Mouse (Mus musculus) embryo, embryonic 11 days (tissue): ENCODE results near the gene Nr1i3.

Experiments
- DNase-seq: peaks from one replicate; pipeline ENCODE4 v3.0.0-alpha.2; 2015

The Nr1i3 gene

GRCm38 (mm10) chr1:171256937-171257548 is 43.3 kb downstream of the Nr1i3 start:
- DNase-seq, result peak; percentile 87

GRCm38 (mm10) chr1:171257781-171258180 is 44.0 kb downstream of the Nr1i3 start:
- no peak for DNase-seq

- no peak for DNase-seq
These were observed 45.2 kb downstream of the Nr1i3 start for GRCm38 (mm10) chr1:171258921-171259320.

GRCm38 (mm10) chr1:171260316-171260715 is 46.5 kb downstream of the Nr1i3 start:
- no peak for DNase-seq

GRCm38 (mm10) chr1:171262594-171263130 is 48.9 kb downstream of the Nr1i3 start:
- peak; percentile 44 for DNase-seq

- peak; percentile 59 for DNase-seq
These were observed 49.4 kb downstream of the Nr1i3 start for GRCm38 (mm10) chr1:171263185-171263611.

- DNase-seq, result no peak
These were observed 50.1 kb downstream of the Nr1i3 start for GRCm38 (mm10) chr1:171263666-171264461.

- no peak for DNase-seq
These were observed 52.4 kb downstream of the Nr1i3 start for GRCm38 (mm10) chr1:171265971-171266744.

GRCm38 (mm10) chr1:171268341-171268740 is 54.6 kb downstream of the Nr1i3 start:
- DNase-seq, result no peak

- peak; percentile 95 for DNase-seq
These were observed 56.2 kb downstream of the Nr1i3 start, which contains the start of gene B4galt3 for GRCm38 (mm10) chr1:171269848-171270572. TSS of gene B4galt3 (plus strand) at chr1:171270328.
